Mouse (Mus musculus): ENCODE data around the gene Eid2.

GRCm38 (mm10) chr7:28262861-28263260 lies 4.8 kb upstream of the Eid2 start:
- no peak for TF ChIP-seq POLR2A (IDR thresholded peaks at IDR 0.05; ENCODE audit: borderline replicate concordance, extremely low read depth, insufficient read depth, insufficient read length, poor library complexity, severe bottlenecking)
- no peak for TF ChIP-seq CTCF (IDR thresholded peaks at IDR 0.05; ENCODE audit: borderline replicate concordance, extremely low read depth, insufficient read depth, insufficient read length)

Measured in brain, embryonic 14.5 days (tissue).